Mouse (Mus musculus): ENCODE measurements around the gene Fxn. TPM values are rescaled to one million over a fixed set of nuclear protein-coding genes. Genes with fewer than 3 reads are reported as not detected.

The Fxn gene
- total and polyA plus RNA-seq, 3 experiments = 25.8 to 34.6 (median 31.1) TPM

DNA sequence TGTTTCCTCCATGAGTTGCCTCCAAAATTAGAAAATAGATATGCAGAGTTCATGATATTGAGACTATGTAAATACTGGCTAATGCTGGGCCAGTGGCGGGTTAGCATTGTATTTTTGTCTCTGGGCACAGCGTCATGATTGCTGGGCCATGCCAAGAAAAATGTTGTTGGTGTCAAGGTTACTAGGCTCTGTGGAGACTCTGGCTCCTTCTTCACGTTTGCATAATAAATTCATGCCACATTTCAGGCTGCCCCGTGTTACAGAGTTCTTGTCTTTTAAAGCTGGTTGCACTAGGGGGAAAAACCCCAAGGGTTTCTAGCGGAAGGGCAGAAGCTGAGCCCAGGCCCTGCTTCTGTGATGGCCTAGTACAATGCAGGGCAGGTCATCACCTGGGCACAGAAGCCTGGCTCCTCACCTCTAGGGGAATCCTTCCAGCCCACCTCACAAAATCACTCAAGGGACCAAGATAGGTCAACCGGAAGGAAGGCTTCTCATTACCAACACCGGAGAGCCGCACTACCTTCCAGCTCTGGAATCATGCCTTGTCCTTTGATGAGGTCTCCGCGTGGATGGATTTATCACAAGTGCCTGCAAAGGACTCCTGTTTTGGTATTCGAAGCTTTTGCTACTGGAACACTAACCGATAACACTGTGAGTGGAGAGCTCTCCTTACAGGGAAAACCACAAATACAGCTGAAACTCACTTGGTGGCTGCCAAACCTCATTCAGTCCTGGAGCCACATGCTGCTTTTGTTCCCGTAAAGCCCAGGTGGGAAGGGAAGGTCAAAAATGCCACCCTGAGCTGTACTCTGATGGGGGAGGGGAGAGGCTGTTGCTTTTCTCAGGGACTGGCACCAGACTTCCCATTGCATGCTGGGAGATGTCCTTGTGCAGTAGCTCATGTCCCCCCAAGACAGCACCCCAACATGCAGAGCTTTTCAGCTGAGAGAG, 27.1 kb upstream of the Fxn start:
- peak overlapping the region; percentile 18; the same call in 1 of the 2 replicates for H3K27ac ChIP-seq (ENCODE audit: insufficient read depth, low read depth)
- H3K4me2 ChIP-seq (ENCODE audit: insufficient read depth, low read depth, poor library complexity, severe bottlenecking) = peak overlapping the region; percentile 33
- peak overlapping the region; percentile 18; the same call in 1 of the 2 replicates for H3K9ac ChIP-seq (ENCODE audit: insufficient read depth, low read depth)
- no peaks in the 10 kb centered on the region for H3K36me3 ChIP-seq (replicated peaks in 1 of 2; ENCODE audit: control insufficient read depth in 1 of 2, insufficient read depth in 1 of 2, low read length in 1 of 2)
- dilution Hi-C loops (cut with MboI; ENCODE audit: extremely low pct_ligation_motif_present, extremely low pct_unique_long_range_greater_than_20kb, low sequenced_read_pairs) (no loop called here), in situ Hi-C loops (cut with MboI; ENCODE audit: low pct_ligation_motif_present, low pct_unique_long_range_greater_than_20kb, low sequenced_read_pairs) (loop anchor here (10.0 to 25.0 kb wide), 2 partner anchors 105 to 307 kb away; no protein-coding TSS in a partner anchor)
- peaks cover 10 to 20% of the 10 kb centered on the region in 2 experiments for H3K4me1 ChIP-seq (ENCODE audit: control insufficient read depth in 1 of 2, insufficient read depth in 2 of 2)
- peak overlapping the region in 1 of 3 experiments; percentile 21 for H3K4me3 ChIP-seq (replicated peaks in 1 of 3; ENCODE audit: low read depth in 2 of 3, low read length in 2 of 3, poor library complexity in 1 of 3)
- TF ChIP-seq NELFE (IDR thresholded peaks at IDR 0.05; ENCODE audit: low read depth, low read length) (peak; percentile 16; the same call in 1 of the 2 replicates), BHLHE40 (IDR thresholded peaks at IDR 0.05; ENCODE audit: low read depth, low read length) (peak; percentile 25; the same call in 1 of the 2 replicates), ELF1 (IDR thresholded peaks at IDR 0.05; ENCODE audit: low read depth, low read length) (0 out of 2 replicates have a peak, but pooled peaks have one; percentile 18), ZMIZ1 (IDR thresholded peaks at IDR 0.05; ENCODE audit: low read depth, low read length) (no peak), MYC (IDR thresholded peaks at IDR 0.05; ENCODE audit: low read depth, low read length) (no peak), POLR2A (IDR thresholded peaks at IDR 0.05; ENCODE audit: low read depth, low read length) (peak; percentile 31; the same call in 1 of the 2 replicates), SMC3 (IDR thresholded peaks at IDR 0.05; ENCODE audit: low read depth, low read length) (no peak), CHD2 (IDR thresholded peaks at IDR 0.05; ENCODE audit: low read length) (peak; percentile 48; the same call in 1 of the 2 replicates), JUND (conservative IDR thresholded peaks at IDR 0.05; ENCODE audit: low read depth, low read length) (no peak), MAFK (IDR thresholded peaks at IDR 0.05; ENCODE audit: insufficient replicate concordance, low read length) (no peak), RAD21 (IDR thresholded peaks at IDR 0.05; ENCODE audit: low read depth, low read length) (no peak)
- DNase-seq (ENCODE audit: extremely low read depth) = peak; percentile 77
- H3K27me3 ChIP-seq (replicated peaks) = no peaks in the 10 kb centered on the region
- no peaks in the 10 kb centered on the region for H3K79me2 ChIP-seq (replicated peaks; ENCODE audit: control insufficient read depth, extremely low read depth, insufficient read depth, poor library complexity, severe bottlenecking)
- peaks cover 2% of the 10 kb centered on the region for H3K9me3 ChIP-seq (replicated peaks; ENCODE audit: low read length)

DNA sequence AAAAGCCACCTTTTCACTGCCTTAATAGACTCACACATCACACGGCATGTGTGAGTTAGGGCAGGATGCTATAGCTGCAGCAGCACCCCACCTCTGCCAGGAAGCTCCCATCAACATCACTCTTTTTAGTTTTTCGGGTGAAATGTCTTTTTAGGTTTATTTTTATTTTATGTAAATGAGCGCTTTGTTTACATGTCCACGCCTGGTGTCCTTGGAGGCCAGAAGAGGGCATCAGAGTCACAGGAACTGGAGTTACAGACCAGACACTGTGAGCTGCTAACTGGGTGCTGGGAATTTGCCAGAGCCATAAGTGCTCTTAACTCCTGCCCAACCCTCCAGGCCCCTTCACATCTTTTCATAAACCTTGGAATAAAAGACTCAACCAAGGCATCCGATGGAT, 25.9 kb upstream of the Fxn start:
- no peaks in the 10 kb centered on the region for H3K36me3 ChIP-seq (replicated peaks in 1 of 2; ENCODE audit: control insufficient read depth in 1 of 2, insufficient read depth in 1 of 2, low read length in 1 of 2)
- no peak overlapping the region for H3K27ac ChIP-seq (ENCODE audit: insufficient read depth, low read depth)
- peaks cover 2% of the 10 kb centered on the region for H3K9me3 ChIP-seq (replicated peaks; ENCODE audit: low read length)
- H3K4me2 ChIP-seq (ENCODE audit: insufficient read depth, low read depth, poor library complexity, severe bottlenecking) = no peak overlapping the region
- no peaks in the 10 kb centered on the region for H3K79me2 ChIP-seq (replicated peaks; ENCODE audit: control insufficient read depth, extremely low read depth, insufficient read depth, poor library complexity, severe bottlenecking)
- dilution Hi-C loops (cut with MboI; ENCODE audit: extremely low pct_ligation_motif_present, extremely low pct_unique_long_range_greater_than_20kb, low sequenced_read_pairs) = no loop called here
- no peak for TF ChIP-seq ETS1 (conservative IDR thresholded peaks at IDR 0.05; ENCODE audit: low read depth, low read length)
- no peak for TF ChIP-seq ZMIZ1 (IDR thresholded peaks at IDR 0.05; ENCODE audit: low read depth, low read length)
- no peak for TF ChIP-seq MAZ (IDR thresholded peaks at IDR 0.05; ENCODE audit: low read depth, low read length)
- no peak for TF ChIP-seq TBP (conservative IDR thresholded peaks at IDR 0.05; ENCODE audit: low read depth, low read length)
- TF ChIP-seq ZC3H11A (IDR thresholded peaks at IDR 0.05; ENCODE audit: low read depth, low read length) = no peak
- no peak for TF ChIP-seq CHD2 (IDR thresholded peaks at IDR 0.05; ENCODE audit: low read length)
- TF ChIP-seq MEF2A (IDR thresholded peaks at IDR 0.05; ENCODE audit: borderline replicate concordance, low read depth, low read length) = no peak
- TF ChIP-seq RAD21 (IDR thresholded peaks at IDR 0.05; ENCODE audit: low read depth, low read length) = peak; percentile 43
- no peak for TF ChIP-seq POLR2AphosphoS2 (IDR thresholded peaks at IDR 0.05; ENCODE audit: low read depth, low read length)
- TF ChIP-seq ZNF384 (IDR thresholded peaks at IDR 0.05; ENCODE audit: low read depth, low read length) = no peak
- no peak for TF ChIP-seq JUND (conservative IDR thresholded peaks at IDR 0.05; ENCODE audit: low read depth, low read length)
- TF ChIP-seq CTCF (conservative IDR thresholded peaks at IDR 0.05 in 1 of 2, IDR thresholded peaks at IDR 0.05 in 1 of 2; ENCODE audit: low read depth in 2 of 2, low read length in 2 of 2) = peak in 1 of 2 experiments; percentile 41; a peak in 2 of 4 replicates
- no peak for TF ChIP-seq IRF4 (IDR thresholded peaks at IDR 0.05; ENCODE audit: low read depth, low read length)
- no peak for TF ChIP-seq ELF1 (IDR thresholded peaks at IDR 0.05; ENCODE audit: low read depth, low read length)
- H3K4me3 ChIP-seq (replicated peaks in 1 of 3; ENCODE audit: low read depth in 2 of 3, low read length in 2 of 3, poor library complexity in 1 of 3) = no peak overlapping the region
- no peaks in the 10 kb centered on the region for H3K27me3 ChIP-seq (replicated peaks)
- DNase-seq (ENCODE audit: extremely low read depth) = no peak
- peaks cover 10 to 32% of the 10 kb centered on the region in 2 experiments for H3K4me1 ChIP-seq (ENCODE audit: control insufficient read depth in 1 of 2, insufficient read depth in 2 of 2)
- no peak overlapping the region for H3K9ac ChIP-seq (ENCODE audit: insufficient read depth, low read depth)
- in situ Hi-C loops (cut with MboI; ENCODE audit: low pct_ligation_motif_present, low pct_unique_long_range_greater_than_20kb, low sequenced_read_pairs) = loop anchor here (10.0 to 25.0 kb wide), 2 partner anchors 106 to 308 kb away; no protein-coding TSS in a partner anchor
